In genomic region chr2:15055741-15056151, GRCm38 (mm10) we compare ENCODE assay signal across 8 mouse cellular contexts. TPM values are rescaled to one million over a fixed set of nuclear protein-coding genes. Genes with fewer than 3 reads are reported as not detected.
DNase-seq lines count a peak whose midpoint lies in the region; ATAC-seq lines count a peak whose summit lies in the region.

No protein-coding gene starts in this region.

- DNase-seq in left cerebral cortex, postnatal 25 days (ENCODE audit: low spot score in 2 of 2), result peak; percentile 28 to 35
- no peak for DNase-seq in left cerebral cortex, adult 9 months (ENCODE audit: low spot score in 2 of 2)
- DNase-seq in brain, adult 2 months (ENCODE audit: low read depth, low spot score), result peak; percentile 39
- DNase-seq in ovary, postnatal 10 days (ENCODE audit: low spot score), result no peak
- no peak for DNase-seq in urinary bladder, postnatal 4 days (ENCODE audit: low spot score in 2 of 2)

- H3K36me3 ChIP-seq in hindbrain, embryonic 16.5 days (ENCODE audit: control insufficient read depth, insufficient read depth, low read length), result no peaks in the 10 kb centered on the region

- H3K4me1 ChIP-seq in hindbrain, embryonic 16.5 days (ENCODE audit: control insufficient read depth, insufficient read depth, low read depth, low read length), result peaks cover 13% of the 10 kb centered on the region

- WGBS in hindbrain, embryonic 16.5 days, result 0% methylated on average over 15 of the region's 15 CpGs

- H3K27me3 ChIP-seq in hindbrain, embryonic 16.5 days (replicated peaks; ENCODE audit: control insufficient read depth, insufficient read depth, low read length), result no peaks in the 10 kb centered on the region

- intact Hi-C loops in left cerebral cortex, postnatal 25 days (cut with DNase I), result no loop called here

- no peaks in the 10 kb centered on the region for H3K9me3 ChIP-seq in hindbrain, embryonic 16.5 days (ENCODE audit: control insufficient read depth, low read length)

- ATAC-seq in hindbrain, embryonic 16.5 days, result no peak
- ATAC-seq in megakaryocyte-erythroid progenitor cell, adult 5-6 weeks (replicated peaks; ENCODE audit: low FRiP score, low TSS enrichment, poor library complexity, severe bottlenecking), result peak; percentile 16; the same call in 1 of the 2 replicates
- ATAC-seq in granulocyte monocyte progenitor cell, adult 5-6 weeks (replicated peaks; ENCODE audit: poor library complexity, severe bottlenecking), result no peak

- H3K27ac ChIP-seq in hindbrain, embryonic 16.5 days (ENCODE audit: low read depth, low read length), result peak overlapping the region; percentile 93

- peak overlapping the region; percentile 67 for H3K4me3 ChIP-seq in hindbrain, embryonic 16.5 days (ENCODE audit: low read length)

- H3K4me2 ChIP-seq in hindbrain, embryonic 16.5 days (ENCODE audit: low read length), result peak overlapping the region; percentile 71

- H3K9ac ChIP-seq in hindbrain, embryonic 16.5 days (ENCODE audit: low read depth, low read length), result peak overlapping the region; percentile 92

RNA-seq across cellular contexts. Expression of gene Nsun6, which starts 0.9 kb away (rescaled TPM):
- 10 to 100 TPM in 1 of 2 experiments, 1 to 10 TPM in 1; 9.8 to 10.9 TPM for total RNA-seq in left cerebral cortex, postnatal 25 days (2021)
- polyA plus RNA-seq in hindbrain, embryonic 16.5 days (2015; fragmentation: Nextera tagmentation; extraction: Ambion mirVana), result 11.6 and 13.2 TPM in 2 replicates
- total RNA-seq in megakaryocyte-erythroid progenitor cell, adult 5-6 weeks (2014; fragmentation: Nextera tagmentation), result 9.2 and 17.6 TPM in 2 replicates
- 7.7 and 8.6 TPM in 2 replicates for total RNA-seq in megakaryocyte-erythroid progenitor cell, adult 5-6 weeks (2017)
- 11.2 and 14.5 TPM in 2 replicates for total RNA-seq in granulocyte monocyte progenitor cell, adult 5-6 weeks (2014; fragmentation: Nextera tagmentation)
- 5.5 and 7.4 TPM in 2 replicates for total RNA-seq in granulocyte monocyte progenitor cell, adult 5-6 weeks (2017)

RNA-seq across cellular contexts. Expression of gene Arl5b, which starts 6.6 kb away (rescaled TPM):
- 10 to 100 TPM; 31.3 to 32.0 TPM for total RNA-seq in left cerebral cortex, postnatal 25 days (2021)
- polyA plus RNA-seq in hindbrain, embryonic 16.5 days (2015; fragmentation: Nextera tagmentation; extraction: Ambion mirVana), result 25.9 and 28.2 TPM in 2 replicates
- 7.2 and 13.6 TPM in 2 replicates for total RNA-seq in megakaryocyte-erythroid progenitor cell, adult 5-6 weeks (2014; fragmentation: Nextera tagmentation)
- 14.5 and 16.3 TPM in 2 replicates for total RNA-seq in megakaryocyte-erythroid progenitor cell, adult 5-6 weeks (2017)
- 18.6 and 20.9 TPM in 2 replicates for total RNA-seq in granulocyte monocyte progenitor cell, adult 5-6 weeks (2014; fragmentation: Nextera tagmentation)
- total RNA-seq in granulocyte monocyte progenitor cell, adult 5-6 weeks (2017), result 11.7 and 17.4 TPM in 2 replicates

Comparison
In these comparisons a context has a peak if more than half of its experiments do, and no peak if none do; other contexts are left out.
1. DNase-seq: peak in left cerebral cortex, postnatal 25 days (2 of 2) and brain, adult 2 months (single experiment); none in left cerebral cortex, adult 9 months (0 of 2), ovary, postnatal 10 days (single experiment) and urinary bladder, postnatal 4 days (0 of 2).